9 mouse cellular contexts compared by ENCODE assay signal in the genomic region with DNA sequence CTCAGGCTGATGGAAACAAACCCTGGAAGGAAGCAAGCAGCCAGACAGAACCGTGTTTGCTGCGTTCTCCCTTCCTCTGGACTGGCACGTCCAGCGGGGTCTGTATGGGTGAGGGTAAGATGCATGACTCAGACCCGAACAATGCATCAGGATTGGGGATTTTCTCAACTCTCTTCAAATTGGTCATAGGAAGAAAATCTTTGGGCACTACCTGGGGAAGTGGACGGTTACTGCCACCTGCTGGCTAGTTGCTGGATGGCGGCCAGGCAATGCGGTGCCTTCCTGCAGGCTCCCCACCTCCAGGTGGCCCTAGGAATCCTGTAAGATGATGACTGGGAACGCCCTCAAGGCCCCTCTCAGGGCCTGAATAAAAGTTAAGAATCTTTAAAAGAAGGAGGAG. TPM values are rescaled to one million over a fixed set of nuclear protein-coding genes. Genes with fewer than 3 reads are reported as not detected.
A peak's percentile ranks its signal among the peaks of the same experiment; 100 is the strongest.
DNase-seq lines count a peak whose midpoint lies in the region; ATAC-seq and TF ChIP-seq lines count a peak whose summit lies in the region.
"Had no signal": no experiment of that assay in that cellular context is flagged by ENCODE, and none has a peak within 500 bp of the region (broad histone marks: within the 10 kb centered on the region; RNA-seq: fewer than 3 reads in every experiment).

No protein-coding gene starts in this region.

- H3K4me1 ChIP-seq in kidney, embryonic 16.5 days (ENCODE audit: insufficient read depth, low read length): no peaks in the 10 kb centered on the region
- no peaks in the 10 kb centered on the region for H3K4me1 ChIP-seq in liver, postnatal 0 days (ENCODE audit: insufficient read depth)
- H3K4me1 ChIP-seq in olfactory bulb, adult 2 months (ENCODE audit: control insufficient read depth, insufficient read depth, low read length): peaks cover 2% of the 10 kb centered on the region; the same call in 1 of the 2 replicates
- peaks cover 2% of the 10 kb centered on the region; the same call in 1 of the 2 replicates for H3K4me1 ChIP-seq in thymus, adult 2 months (replicated peaks; ENCODE audit: control insufficient read depth, insufficient read depth, low read length)

- TF ChIP-seq EP300 in liver, postnatal 0 days (IDR thresholded peaks at IDR 0.05; ENCODE audit: low read depth): no peak

- no peaks in the 10 kb centered on the region for H3K27me3 ChIP-seq in kidney, embryonic 16.5 days (ENCODE audit: insufficient read depth, low read length)
- no peaks in the 10 kb centered on the region for H3K27me3 ChIP-seq in liver, postnatal 0 days (ENCODE audit: insufficient read depth, low read length)
- no peaks in the 10 kb centered on the region for H3K27me3 ChIP-seq in thymus, adult 2 months (ENCODE audit: control insufficient read depth, insufficient read depth, low read length)

- ATAC-seq in granulocyte monocyte progenitor cell, adult 5-6 weeks (replicated peaks; ENCODE audit: poor library complexity, severe bottlenecking): peak; percentile 84
- ATAC-seq in kidney, embryonic 16.5 days (ENCODE audit: low FRiP score, low TSS enrichment): peak; percentile 76
- peak; percentile 45; the same call in 1 of the 2 replicates for ATAC-seq in liver, postnatal 0 days

- H3K9ac ChIP-seq in kidney, embryonic 16.5 days (replicated peaks; ENCODE audit: low read length): no peak overlapping the region
- H3K9ac ChIP-seq in liver, postnatal 0 days (replicated peaks): no peak overlapping the region

- H3K4me2 ChIP-seq in kidney, embryonic 16.5 days (replicated peaks; ENCODE audit: low read depth, low read length): no peak overlapping the region
- no peak overlapping the region for H3K4me2 ChIP-seq in liver, postnatal 0 days (ENCODE audit: low read depth, low read length)

- no peaks in the 10 kb centered on the region for H3K36me3 ChIP-seq in kidney, embryonic 16.5 days (ENCODE audit: insufficient read depth, low read length)
- no peaks in the 10 kb centered on the region for H3K36me3 ChIP-seq in liver, postnatal 0 days (replicated peaks; ENCODE audit: insufficient read depth, low read length)
- H3K36me3 ChIP-seq in thymus, adult 2 months (ENCODE audit: control insufficient read depth, insufficient read depth, low read length): no peaks in the 10 kb centered on the region

- TF ChIP-seq CTCF in liver, postnatal 0 days (IDR thresholded peaks at IDR 0.05; ENCODE audit: low read depth): peak; percentile 95
- peak; percentile 82 for TF ChIP-seq CTCF in olfactory bulb, adult 2 months (IDR thresholded peaks at IDR 0.05; ENCODE audit: insufficient read depth, low read depth, low read length)
- peak; percentile 88 for TF ChIP-seq CTCF in thymus, adult 2 months (IDR thresholded peaks at IDR 0.05; ENCODE audit: borderline replicate concordance, control insufficient read depth, extremely low read depth, insufficient read depth, low read length, poor library complexity)

- DNase-seq in 3T3-L1 (ENCODE audit: low read depth, low spot score): peak; percentile 89
- DNase-seq in ZHBTc4 (ENCODE audit: low read depth, low spot score): peak; percentile 88
- peak; percentile 79 for DNase-seq in embryo, embryonic 11 days
- peak; percentile 83 for DNase-seq in liver, postnatal 0 days
- DNase-seq in thymus, adult 2 months: peak; percentile 84

- no peaks in the 10 kb centered on the region for H3K9me3 ChIP-seq in kidney, embryonic 16.5 days (ENCODE audit: low read length)
- no peaks in the 10 kb centered on the region for H3K9me3 ChIP-seq in liver, postnatal 0 days (ENCODE audit: low read length)

- TF ChIP-seq POLR2A in olfactory bulb, adult 2 months (IDR thresholded peaks at IDR 0.05; ENCODE audit: insufficient read depth, low read depth, low read length): no peak
- TF ChIP-seq POLR2A in thymus, adult 2 months (IDR thresholded peaks at IDR 0.05; ENCODE audit: control insufficient read depth, extremely low read depth, insufficient read depth, low read length, poor library complexity): no peak

- H3K4me3 ChIP-seq in kidney, embryonic 16.5 days (ENCODE audit: low read length): no peak overlapping the region
- H3K4me3 ChIP-seq in liver, postnatal 0 days (ENCODE audit: low read depth, low read length): no peak overlapping the region
- no peak overlapping the region for H3K4me3 ChIP-seq in olfactory bulb, adult 2 months (ENCODE audit: insufficient read depth, low read depth, low read length)
- H3K4me3 ChIP-seq in thymus, adult 2 months (ENCODE audit: control insufficient read depth, insufficient read depth, low read length): no peak overlapping the region
- H3K4me3 ChIP-seq: erythroblast, embryonic 14.5 days had no signal

- WGBS in kidney, embryonic 16.5 days: 6% methylated on average over 9 of the region's 9 CpGs
- WGBS in liver, postnatal 0 days (ENCODE audit: insufficient replicate concordance): 3% methylated on average over 9 of the region's 9 CpGs
- 4% methylated on average over 9 of the region's 9 CpGs for WGBS in olfactory bulb, adult 2 months
- 4% methylated on average over 9 of the region's 9 CpGs for WGBS in thymus, adult 2 months

- H3K27ac ChIP-seq in kidney, embryonic 16.5 days (ENCODE audit: low read length): no peak overlapping the region
- H3K27ac ChIP-seq in liver, postnatal 0 days (ENCODE audit: low read depth): no peak overlapping the region
- no peak overlapping the region for H3K27ac ChIP-seq in olfactory bulb, adult 2 months (ENCODE audit: insufficient read depth, low read depth, low read length)
- H3K27ac ChIP-seq in thymus, adult 2 months (ENCODE audit: control insufficient read depth, insufficient read depth, low read length): no peak overlapping the region

RNA-seq across cellular contexts. Expression of a gene that starts 6.3 kb away (rescaled TPM):
- 61.0 and 65.6 TPM in 2 replicates for total RNA-seq in granulocyte monocyte progenitor cell, adult 5-6 weeks (2014; fragmentation: Nextera tagmentation)
- total RNA-seq in granulocyte monocyte progenitor cell, adult 5-6 weeks (2017): 70.8 and 77.7 TPM in 2 replicates
- polyA plus RNA-seq in kidney, embryonic 16.5 days (2015; fragmentation: Nextera tagmentation; extraction: Ambion mirVana): 239 and 266 TPM in 2 replicates
- 47.5 and 47.7 TPM in 2 replicates for polyA plus RNA-seq in liver, postnatal 0 days (2015; fragmentation: Nextera tagmentation; extraction: Ambion mirVana)
- not detected in 2 replicates for polyA plus RNA-seq in olfactory bulb, adult 2 months (2012; ENCODE audit: insufficient read depth, insufficient read length, low replicate concordance, missing spikeins)
- 121 and 130 TPM in 2 replicates for polyA plus RNA-seq in thymus, adult 2 months (2012; rRNA removed)

RNA-seq across cellular contexts. Expression of a gene that starts 38.3 kb away (rescaled TPM):
- 16.8 and 18.9 TPM in 2 replicates for total RNA-seq in granulocyte monocyte progenitor cell, adult 5-6 weeks (2014; fragmentation: Nextera tagmentation)
- 21.1 and 22.7 TPM in 2 replicates for total RNA-seq in granulocyte monocyte progenitor cell, adult 5-6 weeks (2017)
- polyA plus RNA-seq in kidney, embryonic 16.5 days (2015; fragmentation: Nextera tagmentation; extraction: Ambion mirVana): 3.0 and 3.6 TPM in 2 replicates
- polyA plus RNA-seq in liver, postnatal 0 days (2015; fragmentation: Nextera tagmentation; extraction: Ambion mirVana): 1.3 and 1.6 TPM in 2 replicates
- not detected in 2 replicates for polyA plus RNA-seq in olfactory bulb, adult 2 months (2012; ENCODE audit: insufficient read depth, insufficient read length, low replicate concordance, missing spikeins)
- polyA plus RNA-seq in thymus, adult 2 months (2012; rRNA removed): 13.9 and 16.5 TPM in 2 replicates
- polyA plus RNA-seq: erythroblast, embryonic 14.5 days had no signal

RNA-seq across cellular contexts. Expression of a gene that starts 58.3 kb away (rescaled TPM):
- total RNA-seq in granulocyte monocyte progenitor cell, adult 5-6 weeks (2014; fragmentation: Nextera tagmentation): 84.3 and 86.4 TPM in 2 replicates
- 61.3 and 72.4 TPM in 2 replicates for total RNA-seq in granulocyte monocyte progenitor cell, adult 5-6 weeks (2017)
- 38.0 and 39.7 TPM in 2 replicates for polyA plus RNA-seq in kidney, embryonic 16.5 days (2015; fragmentation: Nextera tagmentation; extraction: Ambion mirVana)
- polyA plus RNA-seq in liver, postnatal 0 days (2015; fragmentation: Nextera tagmentation; extraction: Ambion mirVana): 28.7 and 31.6 TPM in 2 replicates
- polyA plus RNA-seq in olfactory bulb, adult 2 months (2012; ENCODE audit: insufficient read depth, insufficient read length, low replicate concordance, missing spikeins): not detected in 2 replicates
- 37.2 and 39.9 TPM in 2 replicates for polyA plus RNA-seq in thymus, adult 2 months (2012; rRNA removed)
